ENCODE assay signal across 8 mouse cellular contexts in the genomic region with DNA sequence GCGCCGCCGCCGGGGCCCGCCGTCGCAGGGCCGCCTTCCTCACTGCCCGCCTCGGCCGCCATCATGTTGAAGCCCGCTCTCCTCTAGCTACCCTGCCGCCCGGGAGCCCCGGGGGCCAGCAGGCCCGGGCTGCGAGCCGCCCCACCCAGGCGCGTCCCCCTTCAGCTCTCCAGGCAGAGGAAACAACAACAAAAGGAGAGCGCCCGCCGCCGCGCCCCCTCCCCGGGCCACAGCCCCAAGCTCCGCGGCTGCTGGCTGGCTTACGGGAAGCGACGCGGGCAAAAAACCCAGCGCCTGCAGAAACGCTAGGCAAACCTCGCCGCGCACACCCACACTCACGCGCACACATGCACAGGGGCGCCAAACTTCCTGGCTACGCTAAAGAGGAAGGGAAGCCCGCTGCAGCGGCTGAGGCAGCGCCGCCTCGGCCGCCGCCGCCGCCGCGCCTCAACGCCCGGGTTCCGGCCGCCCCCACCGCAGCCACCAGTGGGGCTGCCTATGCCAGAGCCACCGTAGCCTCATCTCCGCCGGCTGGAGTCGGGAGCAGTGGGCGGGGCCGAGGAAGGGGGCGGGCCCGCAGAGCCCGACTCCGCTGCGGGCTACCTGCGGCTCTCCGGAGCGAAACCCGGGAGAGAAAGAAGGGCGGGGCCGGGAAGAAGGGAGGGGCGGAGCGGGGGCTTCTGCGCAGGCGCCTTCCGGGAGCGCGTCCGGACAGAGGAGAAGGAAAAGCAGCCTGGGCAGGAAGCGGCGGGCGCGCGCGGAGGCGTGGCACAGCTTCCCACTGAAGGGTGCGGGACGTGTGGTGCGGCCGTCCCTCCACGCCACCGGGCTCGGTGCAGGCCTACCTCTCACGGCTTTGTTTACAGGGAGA. TPM values are rescaled to one million over a fixed set of nuclear protein-coding genes. Genes with fewer than 3 reads are reported as not detected.
DNase-seq lines count a peak whose midpoint lies in the region; ATAC-seq lines count a peak whose summit lies in the region.

A gene (minus strand): TSS at position 288 of the 871 bp plus-strand sequence.

- under 1% methylated on average over 94 of the region's 97 CpGs for WGBS in forebrain, embryonic 10.5 days
- under 1% methylated on average over 94 of the region's 97 CpGs for WGBS in heart, embryonic 15.5 days
- under 1% methylated on average over 95 of the region's 97 CpGs for WGBS in liver, embryonic 15.5 days (ENCODE audit: insufficient replicate concordance)
- WGBS in neural tube, embryonic 12.5 days, result under 1% methylated on average over 97 of the region's 97 CpGs

- H3K27ac ChIP-seq in forebrain, embryonic 10.5 days, result peak within 1 kb of the TSS; percentile 99
- H3K27ac ChIP-seq in heart, embryonic 15.5 days, result peak within 1 kb of the TSS; percentile 99
- H3K27ac ChIP-seq in liver, embryonic 15.5 days (replicated peaks), result peak within 1 kb of the TSS; percentile 97
- peak within 1 kb of the TSS; percentile 98 for H3K27ac ChIP-seq in neural tube, embryonic 12.5 days

- no peaks in the 10 kb centered on the region for H3K27me3 ChIP-seq in forebrain, embryonic 10.5 days (ENCODE audit: poor library complexity, severe bottlenecking)
- no peaks in the 10 kb centered on the region for H3K27me3 ChIP-seq in heart, embryonic 15.5 days
- H3K27me3 ChIP-seq in liver, embryonic 15.5 days, result no peaks in the 10 kb centered on the region
- no peaks in the 10 kb centered on the region for H3K27me3 ChIP-seq in neural tube, embryonic 12.5 days (replicated peaks)

- peak; percentile 99 for ATAC-seq in heart, embryonic 15.5 days (replicated peaks; ENCODE audit: insufficient number of reproducible peaks, insufficient read depth, low FRiP score, low read depth)
- ATAC-seq in liver, embryonic 15.5 days (ENCODE audit: insufficient read depth), result peak; percentile 99
- ATAC-seq in neural tube, embryonic 12.5 days (ENCODE audit: low FRiP score, low read depth), result peak; percentile 99

- H3K9ac ChIP-seq in heart, embryonic 15.5 days, result peak within 1 kb of the TSS; percentile 98
- peak within 1 kb of the TSS; percentile 92 for H3K9ac ChIP-seq in liver, embryonic 15.5 days
- H3K9ac ChIP-seq in neural tube, embryonic 12.5 days, result peak within 1 kb of the TSS; percentile 98

- H3K4me3 ChIP-seq in forebrain, embryonic 10.5 days, result peak within 1 kb of the TSS; percentile 96
- peak within 1 kb of the TSS; percentile 100 for H3K4me3 ChIP-seq in heart, embryonic 15.5 days
- peak within 1 kb of the TSS; percentile 97 for H3K4me3 ChIP-seq in liver, embryonic 15.5 days (replicated peaks)
- peak within 1 kb of the TSS; percentile 98 for H3K4me3 ChIP-seq in neural tube, embryonic 12.5 days

- H3K4me1 ChIP-seq in forebrain, embryonic 10.5 days, result peaks cover 11% of the 10 kb centered on the region
- H3K4me1 ChIP-seq in heart, embryonic 15.5 days (replicated peaks), result peaks cover 7% of the 10 kb centered on the region; the same call in 1 of the 2 replicates
- H3K4me1 ChIP-seq in liver, embryonic 15.5 days (replicated peaks), result peaks cover 11% of the 10 kb centered on the region
- no peaks in the 10 kb centered on the region; the same call in 1 of the 2 replicates for H3K4me1 ChIP-seq in neural tube, embryonic 12.5 days

- H3K4me2 ChIP-seq in heart, embryonic 15.5 days, result peak within 1 kb of the TSS; percentile 65
- H3K4me2 ChIP-seq in liver, embryonic 15.5 days, result peak within 1 kb of the TSS; percentile 80
- H3K4me2 ChIP-seq in neural tube, embryonic 12.5 days (replicated peaks), result peak within 1 kb of the TSS; percentile 69

- DNase-seq in CD8-positive naive resting alpha-beta T cell, adult 2 months (ENCODE audit: low read depth in 2 of 2, low spot score in 2 of 2), result peak; percentile 87 to 90
- peak; percentile 91 for DNase-seq in c-Kit-positive CD71-negative TER-119-negative erythroid progenitor cells, embryonic 14.5 days (ENCODE audit: low read depth)
- peak; percentile 96 for DNase-seq in forebrain, embryonic 10.5 days (ENCODE audit: extremely low spot score, low spot score)
- peak; percentile 96 to 98 for DNase-seq in kidney, postnatal 36 days
- DNase-seq in telencephalon, adult 2 months (ENCODE audit: low read depth, low spot score), result peak; percentile 94

- no peaks in the 10 kb centered on the region for H3K9me3 ChIP-seq in forebrain, embryonic 10.5 days
- no peaks in the 10 kb centered on the region for H3K9me3 ChIP-seq in heart, embryonic 15.5 days (replicated peaks)
- H3K9me3 ChIP-seq in liver, embryonic 15.5 days (replicated peaks), result no peaks in the 10 kb centered on the region
- no peaks in the 10 kb centered on the region for H3K9me3 ChIP-seq in neural tube, embryonic 12.5 days

- no peaks in the 10 kb centered on the region; the same call in 1 of the 2 replicates for H3K36me3 ChIP-seq in forebrain, embryonic 10.5 days (replicated peaks)
- no peaks in the 10 kb centered on the region for H3K36me3 ChIP-seq in heart, embryonic 15.5 days
- H3K36me3 ChIP-seq in liver, embryonic 15.5 days (replicated peaks), result no peaks in the 10 kb centered on the region
- H3K36me3 ChIP-seq in neural tube, embryonic 12.5 days, result no peaks in the 10 kb centered on the region

RNA-seq across cellular contexts. Expression of the gene that starts here (rescaled TPM):
- polyA plus RNA-seq in forebrain, embryonic 10.5 days (2016; fragmentation: Nextera tagmentation; extraction: Ambion mirVana), result 47.3 and 48.8 TPM in 2 replicates
- polyA plus RNA-seq in heart, embryonic 15.5 days (2015; fragmentation: Nextera tagmentation; extraction: Ambion mirVana), result 31.6 and 36.1 TPM in 2 replicates
- 10.9 and 12.1 TPM in 2 replicates for polyA plus RNA-seq in liver, embryonic 15.5 days (2015; fragmentation: Nextera tagmentation; extraction: Ambion mirVana)
- polyA plus RNA-seq in neural tube, embryonic 12.5 days (2016; fragmentation: Nextera tagmentation; extraction: Ambion mirVana), result 60.2 and 65.5 TPM in 2 replicates

Comparison
In these comparisons a context has a peak if more than half of its experiments do, and no peak if none do; other contexts are left out.
1. Peak in every context shown above with its lines: DNase-seq, ATAC-seq, H3K4me3 ChIP-seq and H3K27ac ChIP-seq.